Mouse (Mus musculus) intestine, postnatal 0 days (tissue): ENCODE data around the gene Ajuba. TPM values are rescaled to one million over a fixed set of nuclear protein-coding genes. Genes with fewer than 3 reads are reported as not detected.

Experiments
- ATAC-seq: fragments of 200-750 bp; cut with Nextera tagmentation; 2 replicates; pipeline ENCODE4 v1.8.0; 2017; ENCODE audit warnings: mild to moderate bottlenecking, moderate TSS enrichment, moderate library complexity
- H3K27ac ChIP-seq: fragments of 300-500 bp; sonication (generic); 2 replicates; pipeline ENCODE4 v1.5.1; 2014; ENCODE audit warnings: mild to moderate bottlenecking, low read depth, low read length, moderate library complexity
- H3K27me3 ChIP-seq: fragments of 300-500 bp; sonication (generic); replicated peaks from 2 replicates; pipeline ENCODE4 v1.6.1; 2014; ENCODE audit warnings: low read length, mixed read lengths; ENCODE audit not compliant: control insufficient read depth, insufficient read depth
- H3K36me3 ChIP-seq: fragments of 300-500 bp; sonication (generic); 2 replicates; pipeline ENCODE4 v1.6.1; 2014; ENCODE audit warnings: mild to moderate bottlenecking, moderate library complexity; ENCODE audit not compliant: control insufficient read depth, insufficient read depth
- H3K4me1 ChIP-seq: fragments of 300-500 bp; sonication (generic); replicated peaks from 2 replicates; pipeline ENCODE4 v1.6.1; 2014; ENCODE audit warnings: antibody characterized with exemption, low read length, mixed read lengths; ENCODE audit not compliant: control insufficient read depth, insufficient read depth
- H3K4me2 ChIP-seq: fragments of 300-500 bp; sonication (generic); replicated peaks from 2 replicates; pipeline ENCODE4 v1.6.1; 2014; ENCODE audit warnings: low read depth, mild to moderate bottlenecking, moderate library complexity
- H3K4me3 ChIP-seq: fragments of 300-500 bp; sonication (generic); 2 replicates; pipeline ENCODE4 v1.5.1; 2014; ENCODE audit warnings: low read depth, low read length
- H3K9ac ChIP-seq: fragments of 300-500 bp; sonication (generic); 2 replicates; pipeline ENCODE4 v1.6.1; 2014; ENCODE audit warnings: mild to moderate bottlenecking, low read depth, low read length
- H3K9me3 ChIP-seq: fragments of 300-500 bp; sonication (generic); 2 replicates; pipeline ENCODE4 v1.6.1; 2016; ENCODE audit warnings: mixed run types; ENCODE audit not compliant: control insufficient read depth
- CTCF ChIP-seq: sonication (generic); IDR thresholded peaks from 2 replicates; pipeline ENCODE4 v1.5.1; 2016; ENCODE audit warnings: low read depth, mild to moderate bottlenecking, control low read depth, antibody characterized with exemption, moderate library complexity
- WGBS: fragments of 180-500 bp; shearing (Covaris S2); extraction: QIAGEN DNeasy Blood & Tissue Kit; methylation state at CpG from one replicate; pipeline ENCODE4 v1.1.7; 2014; 5-methylcytosine and 5-hydroxymethylcytosine counted together
- polyA plus RNA-seq: library from polyadenylated mRNA; unstranded; fragments of >200 nt; fragmentation: Nextera tagmentation; extraction: Ambion mirVana; gene quantifications from 2 replicates; pipeline ENCODE4 v1.2.1, GENCODE M21; 2015

Ajuba gene
- polyA plus RNA-seq, 1 experiment from 2014 or later, result 13.1 TPM

- H3K4me3 ChIP-seq, result no peak overlapping the region
- no peak for TF ChIP-seq CTCF
- no peak overlapping the region for H3K4me2 ChIP-seq
- H3K9me3 ChIP-seq, result no peaks in the 10 kb centered on the region
- 70% methylated on average over 9 of the region's 9 CpGs for WGBS
- peaks cover 3% of the 10 kb centered on the region; the same call in 1 of the 2 replicates for H3K36me3 ChIP-seq
- 0 out of 2 replicates have a peak, but pooled peaks have one; percentile 29 for ATAC-seq
- H3K9ac ChIP-seq, result no peak overlapping the region
- H3K27ac ChIP-seq, result no peak overlapping the region
- no peaks in the 10 kb centered on the region for H3K27me3 ChIP-seq
- H3K4me1 ChIP-seq, result no peaks in the 10 kb centered on the region
Measured at GRCm38 (mm10) chr14:54582536-54582935, 5.2 kb upstream of the Ajuba start.

- no peak overlapping the region for H3K9ac ChIP-seq
Measured at GRCm38 (mm10) chr14:54579638-54580037, 2.3 kb upstream of the Ajuba start.

GRCm38 (mm10) chr14:54578063-54578462 is 705 bp upstream of the Ajuba start:
- peak; percentile 80 for TF ChIP-seq CTCF
- peak overlapping the region; percentile 76; the same call in 1 of the 2 replicates for H3K27ac ChIP-seq
- no peak for ATAC-seq
- H3K4me1 ChIP-seq, result 0 out of 2 replicates have a peak, but pooled peaks cover 13% of the 10 kb centered on the region
- no peaks in the 10 kb centered on the region for H3K27me3 ChIP-seq
- H3K4me2 ChIP-seq, result peak overlapping the region; percentile 97
- peak overlapping the region; percentile 78 for H3K4me3 ChIP-seq
- no peaks in the 10 kb centered on the region for H3K9me3 ChIP-seq
- no peaks in the 10 kb centered on the region for H3K36me3 ChIP-seq
- H3K9ac ChIP-seq, result peak overlapping the region; percentile 84; the same call in 1 of the 2 replicates
- WGBS, result under 1% methylated on average over 10 of the region's 10 CpGs

More at GRCm38 (mm10) chr14:54579638-54580037, 2.3 kb upstream of the Ajuba start:
- no peaks in the 10 kb centered on the region for H3K9me3 ChIP-seq
- 73% methylated on average over 7 of the region's 7 CpGs for WGBS
- 0 out of 2 replicates have a peak, but pooled peaks cover under 1% of the 10 kb centered on the region for H3K4me1 ChIP-seq
- TF ChIP-seq CTCF, result no peak
- H3K27ac ChIP-seq, result no peak overlapping the region
- ATAC-seq, result no peak
- H3K36me3 ChIP-seq, result no peaks in the 10 kb centered on the region
- no peaks in the 10 kb centered on the region for H3K27me3 ChIP-seq
- no peak overlapping the region for H3K4me3 ChIP-seq
- no peak overlapping the region for H3K4me2 ChIP-seq

DNA sequence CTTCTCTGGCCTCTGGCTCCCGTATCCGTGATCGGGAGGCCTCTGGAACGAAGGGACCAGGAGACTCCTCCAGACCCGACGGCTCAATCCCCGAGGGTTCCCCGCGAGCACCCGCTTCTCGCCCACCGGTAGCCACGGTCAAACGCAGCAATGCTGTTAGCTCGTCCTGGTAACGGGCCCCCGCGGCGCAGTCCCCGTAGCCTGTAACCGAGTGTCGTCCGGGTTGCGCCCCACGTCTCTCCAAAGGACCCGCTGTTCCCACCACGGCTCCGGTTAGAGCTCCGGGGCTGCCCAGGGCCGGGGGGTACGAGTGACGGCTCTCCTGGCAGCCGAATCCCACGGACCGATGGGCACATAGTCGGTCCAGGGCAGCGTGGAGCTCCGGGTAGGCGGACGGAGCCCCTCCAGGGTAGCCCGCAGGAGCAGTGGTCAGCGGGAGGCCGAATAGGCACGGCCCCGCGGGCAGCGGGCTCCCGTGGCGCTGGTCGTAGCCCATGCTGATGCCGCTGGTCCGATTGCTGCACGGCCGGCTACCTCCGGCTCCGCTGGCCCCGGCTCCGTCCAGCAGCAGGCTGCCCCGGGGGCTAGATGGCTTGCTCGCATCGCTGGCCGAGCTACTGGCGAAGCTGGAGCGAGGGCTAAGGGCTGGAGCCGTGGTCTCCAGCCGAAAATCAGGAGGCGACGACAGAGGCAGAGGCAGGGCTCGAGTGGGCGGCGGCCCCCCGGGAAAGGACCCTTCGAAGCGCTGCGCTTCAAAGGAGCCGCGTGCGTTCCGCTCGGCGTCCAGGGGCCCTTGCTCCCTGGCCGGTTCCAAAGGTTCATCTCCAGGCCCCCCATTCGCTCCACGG is 893 bp downstream of the Ajuba start:
- no peaks in the 10 kb centered on the region for H3K9me3 ChIP-seq

GRCm38 (mm10) chr14:54575631-54576030 is 1.7 kb downstream of the Ajuba start:
- Histone ChIP-seq H3K9ac (peak overlapping the region; percentile 84), H3K36me3 (no peaks in the 10 kb centered on the region; the same call in 1 of the 2 replicates), H3K4me1 (0 out of 2 replicates have a peak, but pooled peaks cover 15% of the 10 kb centered on the region), H3K4me2 (peak overlapping the region; percentile 97), H3K27me3 (no peaks in the 10 kb centered on the region), H3K4me3 (peak overlapping the region; percentile 78), H3K27ac (peak overlapping the region; percentile 76), H3K9me3 (no peaks in the 10 kb centered on the region)
- peak; percentile 19; the same call in 1 of the 2 replicates for TF ChIP-seq CTCF
- under 1% methylated on average over 39 of the region's 39 CpGs for WGBS
- 0 out of 2 replicates have a peak, but pooled peaks have one; percentile 7 for ATAC-seq

More for the DNA sequence above, 893 bp downstream of the Ajuba start:
- TF ChIP-seq CTCF, result no peak
- H3K4me1 ChIP-seq, result 0 out of 2 replicates have a peak, but pooled peaks cover 15% of the 10 kb centered on the region
- H3K27ac ChIP-seq, result peak overlapping the region; percentile 76
- no peak for ATAC-seq
- no peaks in the 10 kb centered on the region for H3K27me3 ChIP-seq
- H3K4me2 ChIP-seq, result peak overlapping the region; percentile 97
- peak overlapping the region; percentile 78 for H3K4me3 ChIP-seq
- no peaks in the 10 kb centered on the region; the same call in 1 of the 2 replicates for H3K36me3 ChIP-seq
- H3K9ac ChIP-seq, result peak overlapping the region; percentile 84
- under 1% methylated on average over 84 of the region's 84 CpGs for WGBS

GRCm38 (mm10) chr14:54575031-54575430 is 2.3 kb downstream of the Ajuba start:
- WGBS, result 14% methylated on average over 8 of the region's 8 CpGs
- H3K4me1 ChIP-seq, result 0 out of 2 replicates have a peak, but pooled peaks cover 15% of the 10 kb centered on the region
- TF ChIP-seq CTCF, result no peak
- H3K27ac ChIP-seq, result no peak overlapping the region
- peak overlapping the region; percentile 84; the same call in 1 of the 2 replicates for H3K9ac ChIP-seq
- no peak for ATAC-seq
- H3K36me3 ChIP-seq, result peaks cover 4% of the 10 kb centered on the region; the same call in 1 of the 2 replicates
- peak overlapping the region; percentile 78 for H3K4me3 ChIP-seq
- peak overlapping the region; percentile 97 for H3K4me2 ChIP-seq
- no peaks in the 10 kb centered on the region for H3K27me3 ChIP-seq
- H3K9me3 ChIP-seq, result no peaks in the 10 kb centered on the region
